Mouse (Mus musculus) ovary, postnatal 36 days (tissue): ENCODE measurements around the gene Kcnh2.

Experiments
- DNase-seq: peaks from one replicate; pipeline ENCODE4 v3.0.0; 2022; ENCODE audit warnings: low spot score, mixed read lengths

Gene Kcnh2

DNA sequence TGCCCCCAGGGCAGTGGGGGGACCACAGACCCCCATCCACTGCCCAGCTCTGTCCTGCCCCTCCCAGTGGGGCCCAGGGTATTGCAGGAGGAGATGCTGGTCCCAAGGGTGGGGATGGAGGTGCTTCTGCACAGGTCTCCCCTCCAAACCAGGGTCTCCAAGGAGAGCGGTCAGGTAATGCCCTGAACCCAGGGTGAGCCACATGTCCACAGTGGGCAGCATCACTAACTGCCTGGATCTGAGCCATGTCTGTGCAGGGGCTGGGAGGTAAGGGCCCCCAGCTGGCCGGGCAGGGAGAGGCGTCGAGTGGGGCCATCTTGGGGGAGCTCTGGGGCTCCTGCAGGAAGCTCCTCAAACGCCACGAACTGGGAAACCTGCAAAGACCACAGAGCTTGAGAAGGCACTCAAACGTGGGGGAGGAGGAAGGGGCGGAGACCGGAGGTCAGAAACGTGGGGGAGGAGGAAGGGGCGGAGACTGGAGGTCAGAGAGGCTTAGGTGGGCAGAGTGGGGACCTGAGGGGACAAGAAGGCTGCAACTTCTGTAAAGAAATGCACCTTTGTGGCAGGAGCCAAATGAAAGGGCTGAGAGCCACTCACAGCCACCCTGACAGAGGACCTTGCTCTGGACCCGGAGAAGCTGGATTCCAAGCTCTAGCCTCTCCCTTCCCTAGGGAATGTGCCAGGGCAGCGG is 31.5 kb downstream of the Kcnh2 start:
- no peak for DNase-seq

- no peak for DNase-seq
Measured at GRCm38 (mm10) chr5:24309223-24309622, 42.2 kb downstream of the Kcnh2 start.

GRCm38 (mm10) chr5:24308621-24309020 is 42.8 kb downstream of the Kcnh2 start:
- no peak for DNase-seq

- no peak for DNase-seq
Measured at GRCm38 (mm10) chr5:24307118-24307777, 44.2 kb downstream of the Kcnh2 start.

- no peak for DNase-seq
Measured at GRCm38 (mm10) chr5:24303199-24303598, 48.2 kb downstream of the Kcnh2 start.

DNA sequence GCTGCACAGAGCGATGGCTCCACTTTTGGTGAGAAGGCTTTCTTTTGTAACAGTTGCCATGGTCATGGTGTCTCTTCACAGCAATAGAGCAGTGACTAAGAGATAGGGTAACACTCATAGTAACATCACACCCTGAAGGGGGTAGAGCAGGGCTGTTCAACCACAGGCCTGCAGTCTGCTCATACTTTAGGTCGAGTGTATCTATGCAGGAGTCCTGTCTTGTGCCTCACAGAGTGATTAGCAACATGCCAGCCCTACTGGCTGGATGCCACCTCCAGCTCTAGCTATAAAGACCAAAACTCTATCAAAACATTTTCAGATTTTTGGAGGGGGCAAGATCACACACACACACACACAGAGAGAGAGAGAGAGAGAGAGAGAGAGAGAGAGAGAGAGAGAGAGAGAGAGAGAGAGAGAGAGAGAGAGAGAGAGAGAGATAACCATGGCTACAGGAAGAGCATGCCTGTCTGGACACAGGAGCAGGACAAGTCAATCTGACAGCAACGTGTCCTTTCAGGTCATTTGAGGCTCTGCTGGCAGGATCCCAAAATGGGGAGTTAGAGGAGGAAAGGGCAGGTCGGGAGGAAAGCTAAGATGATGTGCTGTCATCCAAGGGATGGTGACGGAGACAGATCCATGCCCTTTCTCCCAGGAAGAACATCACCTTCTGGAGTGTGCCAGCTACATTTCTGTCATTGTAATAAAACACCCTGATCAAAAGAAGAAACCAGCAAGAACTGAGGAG is 51.4 kb downstream of the Kcnh2 start:
- DNase-seq, result no peak

DNA sequence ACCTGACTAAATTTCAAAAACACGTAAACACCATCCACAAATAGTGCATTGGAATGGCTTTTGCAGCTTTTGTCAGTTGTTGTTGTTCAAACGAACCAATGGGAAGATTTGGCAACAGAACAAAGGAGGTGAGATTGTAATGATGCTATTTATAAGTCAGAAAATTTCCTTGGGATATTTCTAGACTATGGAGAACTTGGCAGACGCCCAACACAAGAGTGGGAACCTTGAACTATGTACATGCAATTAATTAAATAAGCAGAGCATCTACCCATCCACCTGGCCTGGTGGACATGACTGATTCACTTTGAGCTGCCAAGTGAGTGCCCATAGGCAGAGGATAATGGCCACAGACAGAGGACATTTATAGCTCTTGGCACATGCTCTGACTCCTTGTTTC is 59.5 kb downstream of the Kcnh2 start:
- DNase-seq, result no peak

DNA sequence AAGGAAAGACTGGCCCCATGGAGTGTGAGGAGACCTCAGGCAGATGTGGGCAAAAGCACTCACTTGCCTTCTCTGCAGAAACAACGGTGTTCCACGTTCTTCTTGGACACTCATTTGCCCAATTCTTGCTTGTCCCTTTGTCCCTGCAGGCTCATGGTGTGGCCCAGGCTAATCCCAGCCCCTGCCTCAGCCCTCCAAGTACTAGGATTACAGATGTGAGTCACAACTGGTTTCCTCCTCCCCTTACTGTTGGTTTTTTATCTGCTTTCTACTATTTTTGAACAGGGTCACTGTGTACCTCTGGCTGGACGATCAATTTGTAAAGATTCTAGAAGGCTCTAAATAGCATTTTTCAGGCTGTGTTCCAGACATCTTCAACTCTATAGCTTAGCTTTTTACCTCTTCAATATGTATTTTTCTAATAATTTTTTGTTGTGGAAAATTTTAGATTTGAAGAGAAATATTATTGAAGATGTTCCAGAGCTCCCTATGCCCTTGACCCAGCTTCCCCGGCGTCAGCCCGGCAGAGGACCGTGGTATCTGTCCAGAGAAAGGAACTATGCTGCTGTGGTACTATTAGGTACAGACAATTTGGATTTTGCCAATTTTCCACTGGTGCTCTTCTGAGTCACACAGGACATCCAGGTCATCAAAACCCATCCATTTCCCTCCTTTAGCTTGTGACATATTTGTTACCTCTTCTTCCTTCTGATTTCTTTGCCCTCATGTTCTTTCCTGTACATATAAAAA is 65.0 kb downstream of the Kcnh2 start:
- no peak for DNase-seq

DNA sequence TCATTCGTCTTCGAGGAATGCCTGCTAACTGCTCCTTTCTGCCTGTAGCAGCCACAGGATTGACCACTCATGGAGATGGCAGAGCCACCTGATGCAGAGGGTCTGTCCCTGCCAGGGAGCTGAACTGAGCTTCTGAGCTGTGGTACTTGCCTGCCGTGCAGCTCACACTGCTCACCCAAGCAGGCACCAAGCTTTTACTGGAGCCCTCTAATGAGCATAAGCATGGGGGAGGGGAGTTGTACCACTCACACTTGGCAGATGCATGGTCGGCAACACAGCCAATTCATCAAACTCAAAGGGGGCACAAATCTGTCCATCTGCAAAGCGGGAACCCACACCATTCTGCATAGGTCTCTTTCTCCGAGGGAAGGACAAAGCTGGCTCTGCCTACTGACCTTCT is 67.3 kb downstream of the Kcnh2 start:
- no peak for DNase-seq

GRCm38 (mm10) chr5:24283181-24283580 is 68.2 kb downstream of the Kcnh2 start:
- no peak for DNase-seq

- no peak for DNase-seq
Measured at GRCm38 (mm10) chr5:24280523-24280922, 70.9 kb downstream of the Kcnh2 start.

DNA sequence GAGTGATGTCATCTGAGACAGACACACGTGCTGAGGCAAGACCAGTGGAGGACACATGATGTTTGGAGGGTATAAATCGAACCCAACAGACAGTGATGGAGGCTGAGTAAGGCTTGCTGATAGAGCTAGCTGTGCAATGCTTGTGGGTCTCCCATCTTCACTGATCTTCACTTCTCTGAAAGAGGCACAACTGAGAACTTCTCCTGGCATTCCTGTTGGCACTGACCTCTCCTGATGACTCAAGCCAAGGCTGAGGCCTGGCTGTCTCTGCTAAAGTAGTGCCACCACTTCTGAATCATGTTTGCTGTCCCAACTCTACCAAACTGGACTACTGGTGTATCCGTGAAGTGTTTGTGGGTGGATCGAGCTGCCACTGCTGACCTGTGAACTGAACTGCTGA is 71.9 kb downstream of the Kcnh2 start:
- DNase-seq, result no peak

GRCm38 (mm10) chr5:24278206-24278605 is 73.2 kb downstream of the Kcnh2 start:
- no peak for DNase-seq

- no peak for DNase-seq
Measured at GRCm38 (mm10) chr5:24273683-24274621, 77.5 kb downstream of the Kcnh2 start.

DNA sequence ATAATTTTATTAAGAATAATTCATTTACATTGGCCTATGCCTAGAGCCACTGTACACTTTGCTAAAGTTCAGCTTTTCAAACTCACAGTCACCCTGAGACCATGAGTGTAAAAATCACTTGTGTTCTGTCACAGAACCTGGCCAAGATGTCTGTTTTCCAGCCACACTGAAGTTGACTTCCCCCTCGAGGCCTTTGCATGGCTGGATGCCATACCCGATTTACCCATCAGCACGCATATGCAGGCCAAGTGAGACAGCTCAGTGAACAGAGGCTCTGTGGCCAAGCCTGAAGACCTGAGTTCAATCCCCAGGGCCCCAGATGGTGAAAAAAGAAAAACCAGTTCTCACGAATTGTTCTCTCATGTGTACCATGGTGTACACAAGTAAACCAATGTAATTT is 80.5 kb downstream of the Kcnh2 start:
- no peak for DNase-seq
